Mouse (Mus musculus): Measurements from ENCODE around the gene Saxo1.

DNA sequence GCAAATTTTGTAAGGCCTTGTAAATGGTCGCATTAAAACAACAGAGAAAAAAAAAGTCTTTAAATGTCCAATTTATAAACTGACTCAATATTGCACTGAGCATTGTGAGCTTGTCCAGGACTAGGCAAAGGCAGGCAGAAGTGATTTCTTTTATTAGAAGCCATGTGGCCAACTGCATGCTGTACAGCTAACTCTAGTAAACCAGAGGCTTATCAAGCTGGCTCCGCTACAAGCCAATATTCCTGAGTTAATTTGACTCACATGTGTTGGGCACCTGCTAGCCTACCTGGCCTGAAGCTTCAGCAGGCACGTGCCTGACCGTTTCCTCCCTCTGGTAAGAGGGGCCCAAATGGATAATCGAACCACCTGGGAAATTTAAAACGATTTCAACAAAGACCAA is 162.5 kb downstream of the Saxo1 start:
- TF ChIP-seq GATA1 (IDR thresholded peaks at IDR 0.05; ENCODE audit: low read length) (no peak), TAL1 (IDR thresholded peaks at IDR 0.05; ENCODE audit: low read length) (no peak)
